ENCODE assay signal across 11 mouse cellular contexts in genomic region chr11:11948321-11948987, GRCm38 (mm10). TPM values are rescaled to one million over a fixed set of nuclear protein-coding genes. Genes with fewer than 3 reads are reported as not detected.
DNase-seq lines count a peak whose midpoint lies in the region; ATAC-seq and TF ChIP-seq lines count a peak whose summit lies in the region.
"Had no signal": no experiment of that assay in that cellular context is flagged by ENCODE, and none has a peak within 500 bp of the region (broad histone marks: within the 10 kb centered on the region; RNA-seq: fewer than 3 reads in every experiment).

No protein-coding gene starts in this region.

- peak; percentile 25 for DNase-seq in thymus, postnatal 4 days
- DNase-seq in thymus, postnatal 36 days: no peak
- DNase-seq in stomach, postnatal 0 days (ENCODE audit: low spot score): no peak
- no peak for DNase-seq in cerebellum, postnatal 10 days
- no peak for DNase-seq in frontal cortex, adult 2 months (ENCODE audit: extremely low spot score in 1 of 2, low spot score in 1 of 2)
- DNase-seq: right cerebral cortex, postnatal 25 days had no signal

- ATAC-seq in hindbrain, embryonic 12.5 days (ENCODE audit: low FRiP score): peak; percentile 22; the same call in 1 of the 2 replicates
- ATAC-seq in hindbrain, embryonic 16.5 days: no peak
- peak; percentile 75 for ATAC-seq in intestine, embryonic 15.5 days
- no peak for ATAC-seq in stomach, postnatal 0 days (ENCODE audit: low FRiP score, low TSS enrichment)
- ATAC-seq: inflammation-experienced regulatory T-cells, adult 6 months had no signal

- H3K27me3 ChIP-seq in hindbrain, embryonic 12.5 days: no peaks in the 10 kb centered on the region
- H3K27me3 ChIP-seq in hindbrain, embryonic 16.5 days (replicated peaks; ENCODE audit: control insufficient read depth, insufficient read depth, low read length): no peaks in the 10 kb centered on the region
- no peaks in the 10 kb centered on the region for H3K27me3 ChIP-seq in intestine, embryonic 15.5 days (replicated peaks)
- no peaks in the 10 kb centered on the region for H3K27me3 ChIP-seq in stomach, postnatal 0 days (ENCODE audit: control insufficient read depth, insufficient read depth, low read length)

- no peaks in the 10 kb centered on the region for H3K9me3 ChIP-seq in hindbrain, embryonic 12.5 days (replicated peaks)
- no peaks in the 10 kb centered on the region for H3K9me3 ChIP-seq in hindbrain, embryonic 16.5 days (ENCODE audit: control insufficient read depth, low read length)
- no peaks in the 10 kb centered on the region for H3K9me3 ChIP-seq in intestine, embryonic 15.5 days
- H3K9me3 ChIP-seq in stomach, postnatal 0 days (ENCODE audit: control insufficient read depth, low read length): no peaks in the 10 kb centered on the region

- peaks cover 17% of the 10 kb centered on the region; the same call in 1 of the 2 replicates for H3K36me3 ChIP-seq in hindbrain, embryonic 12.5 days
- H3K36me3 ChIP-seq in hindbrain, embryonic 16.5 days (ENCODE audit: control insufficient read depth, insufficient read depth, low read length): 0 out of 2 replicates have a peak, but pooled peaks cover 6% of the 10 kb centered on the region
- H3K36me3 ChIP-seq in intestine, embryonic 15.5 days: peaks cover 2% of the 10 kb centered on the region; the same call in 1 of the 2 replicates
- 0 out of 2 replicates have a peak, but pooled peaks cover 2% of the 10 kb centered on the region for H3K36me3 ChIP-seq in stomach, postnatal 0 days (ENCODE audit: control insufficient read depth, insufficient read depth, low read length)

- 57% methylated on average over 9 of the region's 9 CpGs for WGBS in hindbrain, embryonic 12.5 days
- WGBS in hindbrain, embryonic 16.5 days: 61% methylated on average over 9 of the region's 9 CpGs
- WGBS in intestine, embryonic 15.5 days: 31% methylated on average over 9 of the region's 9 CpGs
- 17% methylated on average over 9 of the region's 9 CpGs for WGBS in stomach, postnatal 0 days

- H3K27ac ChIP-seq in hindbrain, embryonic 12.5 days: peak overlapping the region; percentile 70
- no peak overlapping the region for H3K27ac ChIP-seq in hindbrain, embryonic 16.5 days (ENCODE audit: low read depth, low read length)
- peak overlapping the region; percentile 87 for H3K27ac ChIP-seq in intestine, embryonic 15.5 days
- peak overlapping the region; percentile 85 for H3K27ac ChIP-seq in stomach, postnatal 0 days (replicated peaks)

- H3K9ac ChIP-seq in hindbrain, embryonic 12.5 days: no peak overlapping the region
- no peak overlapping the region for H3K9ac ChIP-seq in hindbrain, embryonic 16.5 days (ENCODE audit: low read depth, low read length)
- H3K9ac ChIP-seq in intestine, embryonic 15.5 days: peak overlapping the region; percentile 28; the same call in 1 of the 2 replicates
- peak overlapping the region; percentile 45; the same call in 1 of the 2 replicates for H3K9ac ChIP-seq in stomach, postnatal 0 days (ENCODE audit: low read length)

- no peak for TF ChIP-seq CTCF in stomach, postnatal 0 days (IDR thresholded peaks at IDR 0.05; ENCODE audit: low read depth)

- peaks cover 10% of the 10 kb centered on the region for H3K4me1 ChIP-seq in hindbrain, embryonic 12.5 days
- H3K4me1 ChIP-seq in hindbrain, embryonic 16.5 days (ENCODE audit: control insufficient read depth, insufficient read depth, low read depth, low read length): no peaks in the 10 kb centered on the region
- peaks cover 13% of the 10 kb centered on the region for H3K4me1 ChIP-seq in intestine, embryonic 15.5 days (replicated peaks)
- peaks cover 2% of the 10 kb centered on the region for H3K4me1 ChIP-seq in stomach, postnatal 0 days (replicated peaks; ENCODE audit: control insufficient read depth, insufficient read depth)

- TF ChIP-seq EP300 in stomach, postnatal 0 days (optimal IDR thresholded peaks at IDR 0.05): no peak

- H3K4me3 ChIP-seq in hindbrain, embryonic 12.5 days: no peak overlapping the region
- no peak overlapping the region for H3K4me3 ChIP-seq in hindbrain, embryonic 16.5 days (ENCODE audit: low read length)
- no peak overlapping the region for H3K4me3 ChIP-seq in intestine, embryonic 15.5 days (replicated peaks)
- H3K4me3 ChIP-seq in stomach, postnatal 0 days (ENCODE audit: low read depth, low read length): no peak overlapping the region
- H3K4me3 ChIP-seq: myocyte had no signal

- no peak overlapping the region for H3K4me2 ChIP-seq in hindbrain, embryonic 12.5 days (replicated peaks)
- H3K4me2 ChIP-seq in hindbrain, embryonic 16.5 days (ENCODE audit: low read length): no peak overlapping the region
- H3K4me2 ChIP-seq in intestine, embryonic 15.5 days (replicated peaks): 0 out of 2 replicates have a peak overlapping the region, but pooled peaks have one; percentile 27
- no peak overlapping the region for H3K4me2 ChIP-seq in stomach, postnatal 0 days (replicated peaks; ENCODE audit: low read depth)

RNA-seq across cellular contexts. Expression of gene Ddc, which starts 50.5 kb away (rescaled TPM):
- 8.3 and 12.4 TPM in 2 replicates for polyA plus RNA-seq in hindbrain, embryonic 12.5 days (2016; fragmentation: Nextera tagmentation; extraction: Ambion mirVana)
- 10.6 and 11.9 TPM in 2 replicates for polyA plus RNA-seq in hindbrain, embryonic 16.5 days (2015; fragmentation: Nextera tagmentation; extraction: Ambion mirVana)
- polyA plus RNA-seq in intestine, embryonic 15.5 days (2015; fragmentation: Nextera tagmentation; extraction: Ambion mirVana): 46.3 and 52.2 TPM in 2 replicates
- polyA plus RNA-seq in stomach, postnatal 0 days (2015; fragmentation: Nextera tagmentation; extraction: Ambion mirVana): 24.0 and 24.1 TPM in 2 replicates
- 8.3 and 9.4 TPM in 2 replicates for polyA plus RNA-seq in frontal cortex, adult 2 months (2012; rRNA removed)

Comparison
In these comparisons a context has a peak if more than half of its experiments do, and no peak if none do; other contexts are left out.
1. ATAC-seq: peak in hindbrain, embryonic 12.5 days (single experiment) and intestine, embryonic 15.5 days (single experiment); none in hindbrain, embryonic 16.5 days (single experiment) and stomach, postnatal 0 days (single experiment).
2. H3K9ac ChIP-seq: peak in intestine, embryonic 15.5 days (single experiment) and stomach, postnatal 0 days (single experiment); none in hindbrain, embryonic 12.5 days (single experiment) and hindbrain, embryonic 16.5 days (single experiment).